Mouse (Mus musculus): Measurements from ENCODE around the gene Atp1a2. TPM values are rescaled to one million over a fixed set of nuclear protein-coding genes. Genes with fewer than 3 reads are reported as not detected.

The Atp1a2 gene
- polyA plus RNA-seq, 1 experiment from 2014 or later = 0.16 TPM

DNA sequence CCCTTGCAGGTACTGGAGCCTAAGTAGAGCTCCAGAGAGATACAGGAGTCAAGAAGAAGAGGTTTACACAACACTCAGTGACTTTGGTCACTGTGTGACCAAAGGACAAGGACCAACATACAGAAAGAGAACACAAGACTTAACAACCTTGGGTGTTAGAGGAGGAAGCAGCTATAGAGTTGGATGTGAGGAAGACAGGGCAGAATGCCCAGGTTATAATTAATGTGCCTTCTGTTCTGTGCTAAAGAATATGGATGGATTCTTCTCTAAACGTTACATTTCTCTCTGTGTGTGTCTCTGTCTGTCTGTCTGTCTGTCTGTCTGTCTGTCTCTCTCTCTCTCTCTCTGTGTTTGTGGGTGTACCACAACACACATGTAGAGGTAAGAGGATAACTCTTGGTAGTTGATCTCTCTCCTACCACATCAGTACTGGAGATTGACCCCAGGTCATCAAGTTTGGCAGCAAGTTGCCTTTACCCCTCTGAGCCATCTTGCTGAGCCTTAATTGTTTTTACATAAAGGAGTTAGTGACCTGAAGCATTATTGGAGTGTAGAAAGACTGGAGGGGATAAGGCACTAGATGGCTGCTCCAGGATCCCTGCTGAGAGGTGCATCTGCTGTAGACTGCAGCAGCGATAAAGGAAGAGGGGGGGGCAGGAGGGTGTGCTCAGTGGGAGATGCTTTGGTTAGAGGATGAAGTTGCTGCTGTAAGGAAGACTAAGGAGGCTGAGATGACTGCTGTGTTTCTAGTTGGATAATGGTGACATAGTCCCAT, 39.7 kb upstream of the Atp1a2 start:
- peaks cover 64% of the 10 kb centered on the region for H3K27me3 ChIP-seq (replicated peaks; ENCODE audit: control insufficient read depth, insufficient read depth, low read length)
- WGBS = 30% methylated on average over 2 of the region's 2 CpGs

DNA sequence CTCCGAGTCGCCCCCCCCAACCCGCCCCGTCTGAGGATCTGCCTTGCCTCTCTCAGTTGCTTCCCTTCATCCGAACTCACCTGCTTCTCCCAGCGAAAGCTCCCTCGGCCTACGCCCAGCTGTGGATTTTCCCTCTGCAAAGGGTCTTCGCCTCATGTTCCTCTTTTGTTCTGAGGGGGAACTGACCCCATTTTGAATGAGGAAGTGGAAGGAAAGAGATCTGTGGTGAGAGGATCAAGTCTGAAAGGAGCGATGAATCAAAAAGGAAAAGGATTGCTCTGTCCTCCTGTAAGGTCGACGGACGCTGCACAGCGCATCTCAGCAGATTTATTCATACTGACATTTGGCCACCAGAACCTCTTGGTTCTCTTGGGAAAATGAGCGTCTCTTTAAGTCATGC, 37.9 kb upstream of the Atp1a2 start:
- WGBS = 50% methylated on average over 15 of the region's 15 CpGs
- H3K27me3 ChIP-seq (replicated peaks; ENCODE audit: control insufficient read depth, insufficient read depth, low read length) = peaks cover 54% of the 10 kb centered on the region
- no peaks in the 10 kb centered on the region for H3K9me3 ChIP-seq (ENCODE audit: control insufficient read depth, low read length)
- H3K9ac ChIP-seq (ENCODE audit: low read depth, low read length) = no peak overlapping the region
- no peak overlapping the region for H3K27ac ChIP-seq (ENCODE audit: low read depth, low read length)
- no peak overlapping the region for H3K4me2 ChIP-seq
- H3K4me3 ChIP-seq (ENCODE audit: low read depth, low read length) = no peak overlapping the region
- no peak for DNase-seq (ENCODE audit: low spot score)
- H3K36me3 ChIP-seq (ENCODE audit: control insufficient read depth, insufficient read depth, low read length) = no peaks in the 10 kb centered on the region
- ATAC-seq (replicated peaks; ENCODE audit: low FRiP score) = no peak
- H3K4me1 ChIP-seq (replicated peaks; ENCODE audit: control insufficient read depth, insufficient read depth, low read length) = no peaks in the 10 kb centered on the region

More for the DNA sequence above, 39.7 kb upstream of the Atp1a2 start:
- no peaks in the 10 kb centered on the region for H3K9me3 ChIP-seq (ENCODE audit: control insufficient read depth, low read length)
- no peak for ATAC-seq (replicated peaks; ENCODE audit: low FRiP score)
- no peak overlapping the region for H3K4me3 ChIP-seq (ENCODE audit: low read depth, low read length)
- no peak overlapping the region for H3K9ac ChIP-seq (ENCODE audit: low read depth, low read length)
- H3K36me3 ChIP-seq (ENCODE audit: control insufficient read depth, insufficient read depth, low read length) = no peaks in the 10 kb centered on the region
- no peak overlapping the region for H3K27ac ChIP-seq (ENCODE audit: low read depth, low read length)
- no peak for DNase-seq (ENCODE audit: low spot score)
- H3K4me2 ChIP-seq = no peak overlapping the region
- H3K4me1 ChIP-seq (replicated peaks; ENCODE audit: control insufficient read depth, insufficient read depth, low read length) = peaks cover 6% of the 10 kb centered on the region; the same call in 1 of the 2 replicates

DNA sequence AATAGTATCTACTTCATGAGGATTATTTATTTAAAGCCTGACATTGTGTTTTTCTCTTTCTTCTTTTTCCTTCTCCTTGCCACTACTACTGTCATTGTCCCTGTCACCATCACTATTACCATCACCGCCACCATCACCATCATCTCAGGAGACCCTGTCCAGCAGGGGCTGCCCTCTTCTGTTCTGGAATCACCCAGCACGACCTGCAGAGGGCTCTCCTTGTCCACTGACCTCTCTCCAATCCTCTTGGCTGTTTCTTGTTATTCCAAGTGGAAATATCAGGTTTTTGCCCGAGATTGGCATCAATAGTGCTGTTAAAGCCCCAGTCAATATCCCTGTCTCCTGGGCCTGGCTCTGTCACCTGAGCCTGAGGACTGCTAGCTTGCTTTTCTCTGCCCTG, 35.6 kb upstream of the Atp1a2 start:
- no peaks in the 10 kb centered on the region for H3K4me1 ChIP-seq (replicated peaks; ENCODE audit: control insufficient read depth, insufficient read depth, low read length)
- WGBS = 21% methylated on average over 3 of the region's 3 CpGs
- no peak overlapping the region for H3K27ac ChIP-seq (ENCODE audit: low read depth, low read length)
- H3K36me3 ChIP-seq (ENCODE audit: control insufficient read depth, insufficient read depth, low read length) = no peaks in the 10 kb centered on the region
- no peak for DNase-seq (ENCODE audit: low spot score)
- H3K4me3 ChIP-seq (ENCODE audit: low read depth, low read length) = no peak overlapping the region
- peaks cover 58% of the 10 kb centered on the region for H3K27me3 ChIP-seq (replicated peaks; ENCODE audit: control insufficient read depth, insufficient read depth, low read length)
- H3K4me2 ChIP-seq = no peak overlapping the region
- no peak for ATAC-seq (replicated peaks; ENCODE audit: low FRiP score)
- H3K9ac ChIP-seq (ENCODE audit: low read depth, low read length) = no peak overlapping the region
- no peaks in the 10 kb centered on the region for H3K9me3 ChIP-seq (ENCODE audit: control insufficient read depth, low read length)

DNA sequence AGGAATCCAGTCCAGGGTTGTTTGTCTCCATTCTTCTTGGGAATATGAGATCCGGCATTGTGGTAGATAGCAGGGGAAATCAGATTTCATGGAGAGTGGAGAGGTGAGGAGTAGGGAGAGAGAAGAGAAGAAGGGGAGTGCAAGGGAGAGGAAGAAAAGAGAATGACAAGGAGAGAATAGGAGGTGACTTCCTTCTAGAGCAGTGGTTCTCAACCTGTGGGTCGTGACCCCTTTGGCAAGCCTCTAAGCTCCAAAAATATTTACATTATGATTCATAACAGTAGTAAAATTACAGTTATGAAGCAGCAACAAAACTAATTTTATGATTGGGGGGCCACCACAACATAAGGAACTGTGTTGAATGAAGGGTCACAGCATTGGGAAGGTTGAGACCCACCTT, 35.1 kb upstream of the Atp1a2 start:
- Histone ChIP-seq H3K27me3 (replicated peaks; ENCODE audit: control insufficient read depth, insufficient read depth, low read length) (peaks cover 60% of the 10 kb centered on the region), H3K4me2 (no peak overlapping the region), H3K36me3 (ENCODE audit: control insufficient read depth, insufficient read depth, low read length) (no peaks in the 10 kb centered on the region), H3K27ac (ENCODE audit: low read depth, low read length) (no peak overlapping the region), H3K4me1 (replicated peaks; ENCODE audit: control insufficient read depth, insufficient read depth, low read length) (no peaks in the 10 kb centered on the region), H3K4me3 (ENCODE audit: low read depth, low read length) (no peak overlapping the region), H3K9ac (ENCODE audit: low read depth, low read length) (no peak overlapping the region), H3K9me3 (ENCODE audit: control insufficient read depth, low read length) (no peaks in the 10 kb centered on the region)
- DNase-seq (ENCODE audit: low spot score) = no peak
- WGBS = 69% methylated on average over 2 of the region's 2 CpGs
- ATAC-seq (replicated peaks; ENCODE audit: low FRiP score) = no peak

DNA sequence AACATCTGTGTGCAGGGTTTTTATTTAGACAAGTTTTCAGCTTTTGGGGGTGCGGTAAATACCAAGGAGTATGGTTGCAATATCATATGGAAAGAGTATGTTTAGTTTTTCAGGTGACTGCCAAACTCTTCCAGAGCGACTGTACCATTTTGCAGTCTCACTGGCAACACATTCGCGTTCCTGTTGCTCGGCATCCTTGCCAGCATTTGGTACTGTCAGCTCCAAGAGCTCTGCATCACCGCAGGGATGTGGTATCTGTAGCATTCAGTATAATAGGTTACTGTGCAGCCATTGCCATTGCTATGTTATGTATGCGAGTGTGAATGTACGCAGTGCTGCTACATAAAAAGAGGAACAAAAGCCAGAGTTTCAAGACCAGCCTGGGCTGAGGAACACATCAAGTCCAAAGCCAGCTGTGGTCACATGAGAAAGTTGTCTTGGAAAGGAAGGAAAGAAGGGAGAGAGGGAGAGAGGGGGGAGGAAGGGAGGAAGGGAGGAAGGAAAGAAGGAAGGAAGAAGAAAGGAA, 33.6 kb upstream of the Atp1a2 start:
- Histone ChIP-seq H3K4me3 (ENCODE audit: low read depth, low read length) (no peak overlapping the region), H3K27me3 (replicated peaks; ENCODE audit: control insufficient read depth, insufficient read depth, low read length) (peaks cover 66% of the 10 kb centered on the region), H3K4me1 (replicated peaks; ENCODE audit: control insufficient read depth, insufficient read depth, low read length) (no peaks in the 10 kb centered on the region), H3K36me3 (ENCODE audit: control insufficient read depth, insufficient read depth, low read length) (no peaks in the 10 kb centered on the region), H3K9me3 (ENCODE audit: control insufficient read depth, low read length) (no peaks in the 10 kb centered on the region), H3K9ac (ENCODE audit: low read depth, low read length) (no peak overlapping the region), H3K27ac (ENCODE audit: low read depth, low read length) (no peak overlapping the region), H3K4me2 (no peak overlapping the region)
- DNase-seq (ENCODE audit: low spot score) = no peak
- WGBS = 69% methylated on average over 8 of the region's 8 CpGs
- no peak for ATAC-seq (replicated peaks; ENCODE audit: low FRiP score)

DNA sequence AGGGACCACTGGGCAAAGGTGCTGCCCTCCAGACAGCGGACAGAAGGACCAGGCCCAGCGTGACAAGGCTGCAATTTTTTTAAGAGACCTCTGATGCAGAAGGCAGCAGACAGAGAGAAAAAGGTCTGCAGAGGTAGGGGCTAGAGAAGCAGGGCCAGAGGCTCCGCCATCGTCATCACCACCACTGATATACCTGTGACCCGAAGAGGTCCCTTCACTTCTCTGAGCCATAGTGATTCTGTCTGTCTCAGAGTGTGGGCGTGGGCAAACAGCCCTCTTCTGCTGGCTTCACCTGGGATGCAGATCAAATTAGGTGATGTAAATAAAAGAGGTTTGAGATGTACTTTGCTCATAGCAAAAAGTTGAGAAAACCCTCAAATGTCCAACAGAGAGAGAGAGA, 31.8 kb upstream of the Atp1a2 start:
- Histone ChIP-seq H3K4me2 (no peak overlapping the region), H3K4me1 (replicated peaks; ENCODE audit: control insufficient read depth, insufficient read depth, low read length) (no peaks in the 10 kb centered on the region), H3K27me3 (replicated peaks; ENCODE audit: control insufficient read depth, insufficient read depth, low read length) (peaks cover 74% of the 10 kb centered on the region), H3K4me3 (ENCODE audit: low read depth, low read length) (no peak overlapping the region), H3K36me3 (ENCODE audit: control insufficient read depth, insufficient read depth, low read length) (no peaks in the 10 kb centered on the region), H3K9ac (ENCODE audit: low read depth, low read length) (no peak overlapping the region), H3K27ac (ENCODE audit: low read depth, low read length) (no peak overlapping the region), H3K9me3 (ENCODE audit: control insufficient read depth, low read length) (no peaks in the 10 kb centered on the region)
- WGBS = 61% methylated on average over 6 of the region's 6 CpGs
- ATAC-seq (replicated peaks; ENCODE audit: low FRiP score) (no peak), DNase-seq (ENCODE audit: low spot score) (no peak)

DNA sequence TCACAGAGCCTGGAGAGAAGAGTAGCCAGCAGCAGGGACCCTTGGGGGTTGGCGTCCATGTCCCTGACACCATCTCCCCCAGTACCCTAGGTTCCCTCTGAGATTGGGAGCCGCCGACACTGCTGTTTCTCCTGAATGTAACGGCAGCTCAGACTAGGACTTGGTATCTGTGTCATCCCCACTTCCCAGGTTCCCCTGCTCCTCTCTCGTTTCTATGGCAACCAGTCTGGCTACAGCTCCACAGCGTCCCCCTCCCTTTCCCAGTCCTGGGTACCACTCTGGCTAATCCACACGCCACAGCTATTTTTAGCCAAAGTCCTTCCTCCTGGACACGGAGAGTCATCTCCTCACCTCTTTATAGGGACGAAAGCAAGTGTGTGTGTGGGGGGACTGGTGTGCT, 31.3 kb upstream of the Atp1a2 start, which contains the start of gene Kcnj9:
Gene Kcnj9 (minus strand): TSS at position 188 of the 400 bp plus-strand sequence.
- no peaks in the 10 kb centered on the region for H3K36me3 ChIP-seq (ENCODE audit: control insufficient read depth, insufficient read depth, low read length)
- H3K27ac ChIP-seq (ENCODE audit: low read depth, low read length) = no peak within 1 kb of the TSS
- no peaks in the 10 kb centered on the region for H3K4me1 ChIP-seq (replicated peaks; ENCODE audit: control insufficient read depth, insufficient read depth, low read length)
- H3K27me3 ChIP-seq (replicated peaks; ENCODE audit: control insufficient read depth, insufficient read depth, low read length) = peaks cover 76% of the 10 kb centered on the region
- DNase-seq (ENCODE audit: low spot score) (no peak), ATAC-seq (replicated peaks; ENCODE audit: low FRiP score) (no peak)
- H3K9ac ChIP-seq (ENCODE audit: low read depth, low read length) = no peak within 1 kb of the TSS
- WGBS = 38% methylated on average over 9 of the region's 9 CpGs
- no peaks in the 10 kb centered on the region for H3K9me3 ChIP-seq (ENCODE audit: control insufficient read depth, low read length)
- H3K4me2 ChIP-seq = no peak within 1 kb of the TSS
- H3K4me3 ChIP-seq (ENCODE audit: low read depth, low read length) = no peak within 1 kb of the TSS

DNA sequence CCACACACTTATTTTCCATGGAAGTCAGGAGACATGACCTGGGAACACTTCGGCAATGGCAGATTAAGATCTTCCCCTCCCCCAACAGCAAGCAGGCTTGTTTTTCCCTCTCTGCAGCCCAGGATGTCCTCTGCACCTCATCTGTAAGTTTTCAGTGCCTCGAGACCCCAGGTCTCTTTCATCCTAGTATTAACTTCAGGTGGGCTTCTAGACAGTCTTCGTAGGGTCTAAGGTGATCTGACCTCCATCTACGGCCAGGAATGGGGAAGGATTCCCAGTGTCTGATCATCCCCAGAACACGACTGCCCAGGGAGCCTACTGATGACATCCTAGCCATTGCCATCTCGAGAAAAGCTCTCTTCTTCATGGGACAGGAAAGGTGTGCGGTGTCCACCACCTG, 30.6 kb upstream of the Atp1a2 start:
- ATAC-seq (replicated peaks; ENCODE audit: low FRiP score) = no peak
- H3K27me3 ChIP-seq (replicated peaks; ENCODE audit: control insufficient read depth, insufficient read depth, low read length) = peaks cover 76% of the 10 kb centered on the region
- WGBS = 67% methylated on average over 7 of the region's 7 CpGs

DNA sequence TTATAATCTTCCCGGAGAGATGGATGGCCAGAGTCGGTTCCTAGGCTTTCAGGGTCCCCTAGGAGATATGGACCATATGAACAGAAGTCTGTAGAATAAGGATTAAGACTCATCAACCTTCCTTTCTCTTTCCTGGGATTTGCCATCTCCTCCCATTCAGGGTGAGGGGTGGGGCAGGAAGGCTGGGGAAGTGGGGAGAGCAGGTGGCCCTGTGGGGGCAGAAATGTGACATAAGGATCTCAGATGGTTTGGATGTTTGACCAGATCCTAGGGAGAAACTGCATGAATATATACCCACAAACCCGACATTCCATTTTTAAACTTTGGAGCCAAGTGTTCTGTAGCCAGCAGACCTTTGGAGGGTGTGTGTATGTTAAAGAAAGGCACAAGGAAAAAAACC, 30.2 kb upstream of the Atp1a2 start:
- DNase-seq (ENCODE audit: low spot score) (no peak), ATAC-seq (replicated peaks; ENCODE audit: low FRiP score) (no peak)
- Histone ChIP-seq H3K36me3 (ENCODE audit: control insufficient read depth, insufficient read depth, low read length) (no peaks in the 10 kb centered on the region), H3K27me3 (replicated peaks; ENCODE audit: control insufficient read depth, insufficient read depth, low read length) (peaks cover 74% of the 10 kb centered on the region), H3K9ac (ENCODE audit: low read depth, low read length) (no peak overlapping the region), H3K27ac (ENCODE audit: low read depth, low read length) (no peak overlapping the region), H3K4me1 (replicated peaks; ENCODE audit: control insufficient read depth, insufficient read depth, low read length) (no peaks in the 10 kb centered on the region), H3K4me3 (ENCODE audit: low read depth, low read length) (no peak overlapping the region), H3K9me3 (ENCODE audit: control insufficient read depth, low read length) (no peaks in the 10 kb centered on the region), H3K4me2 (no peak overlapping the region)
- WGBS = 71% methylated on average over 3 of the region's 3 CpGs

More for the DNA sequence above, 30.6 kb upstream of the Atp1a2 start:
- Histone ChIP-seq H3K27ac (ENCODE audit: low read depth, low read length) (no peak overlapping the region), H3K9me3 (ENCODE audit: control insufficient read depth, low read length) (no peaks in the 10 kb centered on the region), H3K36me3 (ENCODE audit: control insufficient read depth, insufficient read depth, low read length) (no peaks in the 10 kb centered on the region), H3K4me1 (replicated peaks; ENCODE audit: control insufficient read depth, insufficient read depth, low read length) (no peaks in the 10 kb centered on the region), H3K4me2 (no peak overlapping the region), H3K9ac (ENCODE audit: low read depth, low read length) (no peak overlapping the region), H3K4me3 (ENCODE audit: low read depth, low read length) (no peak overlapping the region)
- no peak for DNase-seq (ENCODE audit: low spot score)
